Mouse (Mus musculus) urinary bladder, postnatal 36 days (tissue): ENCODE data around the gene Hcn1.

Source experiments
- DNase-seq, 2 experiments: peaks; one replicate each; pipeline ENCODE4 v3.0.0; 2022; ENCODE audit warnings: low spot score in 2 of 2, mixed read lengths in 1 of 2

The Hcn1 gene

DNA sequence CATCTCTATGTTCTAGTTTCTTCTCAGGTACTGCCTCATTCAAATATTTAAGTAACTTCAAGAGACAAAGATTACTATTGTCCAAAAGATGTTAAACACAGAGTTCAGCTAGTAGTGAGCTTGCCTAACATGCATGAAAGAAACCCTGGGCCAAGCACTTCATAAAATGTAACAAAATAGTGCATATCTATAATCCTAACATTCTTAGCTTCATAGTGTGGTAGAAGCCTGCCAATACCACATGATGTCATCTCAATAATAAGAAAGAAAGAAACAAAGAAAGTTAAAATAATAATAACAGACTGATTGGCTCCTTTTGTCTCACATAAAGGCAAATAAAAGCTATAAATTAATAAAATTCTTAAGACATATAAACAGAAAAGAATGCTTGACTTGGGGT, 103.5 kb downstream of the Hcn1 start:
- DNase-seq = no peak

- no peak for DNase-seq
These were observed 103.9 kb downstream of the Hcn1 start for GRCm38 (mm10) chr13:117705997-117706396.

DNA sequence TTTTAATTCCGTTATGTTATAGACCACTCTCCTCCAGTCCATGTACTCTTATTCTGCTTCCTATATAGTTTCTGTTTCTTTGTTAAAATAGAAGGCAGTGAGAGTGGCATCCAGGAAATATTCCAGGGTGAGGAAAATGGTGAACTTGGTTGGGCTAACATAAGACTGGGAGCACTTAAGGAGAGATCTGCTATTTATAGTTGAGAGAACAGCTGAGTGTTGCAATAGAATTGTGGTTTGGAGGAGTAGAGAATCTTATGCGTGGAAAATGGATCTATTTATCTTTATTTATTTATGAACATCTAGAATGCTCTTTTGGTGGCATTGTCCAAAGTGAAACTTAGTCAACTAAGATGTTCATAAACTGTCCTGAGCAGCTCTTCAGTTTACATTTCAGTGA, 104.4 kb downstream of the Hcn1 start:
- no peak for DNase-seq

DNA sequence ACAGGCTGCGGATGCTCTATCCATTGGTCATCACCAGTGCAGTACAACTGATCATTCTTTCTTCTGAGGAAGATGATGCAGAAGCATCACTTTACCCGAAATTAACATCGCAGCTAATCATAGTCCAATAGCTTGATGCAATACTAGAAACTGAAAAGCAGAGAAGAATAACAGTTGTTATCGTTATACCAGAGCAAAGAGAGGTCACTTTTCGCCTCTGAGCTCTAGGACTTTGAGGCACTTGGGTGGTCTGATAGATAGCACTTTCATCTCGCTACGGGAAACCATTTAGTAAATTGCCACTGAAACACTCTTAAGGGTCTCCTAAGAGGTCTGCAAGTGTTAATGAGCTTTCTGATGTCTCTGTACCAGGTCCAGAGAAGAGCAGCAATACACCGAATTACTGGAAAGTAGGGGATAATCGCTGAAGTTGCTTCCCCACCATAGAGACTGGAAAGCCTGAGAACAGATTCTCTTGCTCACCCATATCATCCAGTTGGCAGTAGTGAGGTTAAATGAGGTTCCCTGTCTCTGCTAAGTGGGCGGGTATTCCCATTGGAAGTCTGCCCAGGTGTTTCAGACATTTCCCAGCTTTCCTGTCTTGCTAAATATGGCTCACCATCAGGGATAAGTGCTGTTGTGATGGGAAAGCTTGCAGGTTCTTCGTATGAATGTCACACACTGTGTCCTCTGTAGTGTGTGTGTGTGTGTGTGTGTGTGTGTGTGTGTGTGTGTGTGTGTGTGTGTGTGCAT, 105.0 kb downstream of the Hcn1 start:
- peak; percentile 31 to 48 for DNase-seq

- no peak for DNase-seq
These were observed 108.7 kb downstream of the Hcn1 start for GRCm38 (mm10) chr13:117710811-117711210.

- DNase-seq = no peak
These were observed 120.0 kb downstream of the Hcn1 start for GRCm38 (mm10) chr13:117722090-117722489.

- no peak for DNase-seq
These were observed 122.0 kb downstream of the Hcn1 start for GRCm38 (mm10) chr13:117724083-117724482.

GRCm38 (mm10) chr13:117728393-117728792, 126.3 kb downstream of the Hcn1 start:
- no peak for DNase-seq

DNA sequence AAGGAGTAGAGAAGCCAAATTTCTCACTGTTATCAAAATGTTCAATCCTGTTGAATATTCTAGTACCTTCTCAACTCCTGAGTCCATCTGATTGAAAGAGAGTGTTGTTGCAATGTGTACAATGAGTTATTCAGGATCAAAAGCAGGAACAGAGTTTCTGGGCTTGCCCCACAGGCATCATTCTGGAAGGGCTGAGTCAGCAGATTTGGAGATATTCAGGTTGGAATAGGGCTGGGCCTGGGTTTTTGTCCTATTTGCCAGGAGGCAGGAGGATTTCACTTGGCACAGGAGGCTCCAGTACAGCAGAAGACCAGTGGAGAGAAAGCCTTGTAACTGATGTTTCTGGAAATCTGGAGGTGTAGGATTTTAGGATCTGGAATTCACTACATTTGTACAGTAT, 130.6 kb downstream of the Hcn1 start:
- no peak for DNase-seq

GRCm38 (mm10) chr13:117744451-117744850, 142.3 kb downstream of the Hcn1 start:
- no peak for DNase-seq

DNA sequence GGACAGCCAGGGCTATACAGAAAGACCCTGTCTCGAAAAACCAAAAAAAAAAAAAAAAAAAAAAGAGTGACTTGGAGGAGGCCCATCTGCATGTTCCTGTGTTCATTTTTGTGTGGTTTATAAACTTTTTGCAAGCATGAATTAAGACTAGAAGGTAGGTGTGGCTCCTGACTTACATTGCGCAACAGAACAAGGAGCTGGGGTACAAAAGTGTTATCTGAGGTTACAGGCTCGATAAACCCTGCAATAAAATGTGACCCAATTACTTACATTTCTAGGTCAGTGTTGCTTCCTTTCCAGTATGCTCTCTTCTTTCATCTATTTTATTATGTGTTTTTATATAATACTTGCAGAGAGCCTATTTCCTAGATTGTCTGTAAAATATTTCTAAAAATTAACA, 143.1 kb downstream of the Hcn1 start:
- no peak for DNase-seq

DNA sequence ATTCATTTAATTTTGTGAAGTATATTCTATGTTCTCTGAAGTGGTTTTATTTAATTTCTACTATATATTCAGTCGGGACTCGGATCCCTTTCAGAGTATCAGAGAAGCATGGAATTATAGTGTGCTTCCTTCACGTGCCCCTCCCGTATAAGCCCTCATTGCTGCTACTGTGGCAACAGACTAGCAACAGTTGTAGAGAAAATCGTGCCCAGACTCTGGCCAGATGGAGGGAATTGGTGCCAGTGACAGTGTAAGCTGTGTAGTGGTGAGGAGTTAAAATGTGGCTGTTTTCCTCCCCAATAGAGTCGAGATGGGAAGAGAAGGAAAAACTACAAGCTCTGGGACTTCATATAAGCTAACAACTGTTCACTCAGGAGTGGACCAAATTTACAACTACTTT, 163.4 kb downstream of the Hcn1 start:
- DNase-seq = no peak

GRCm38 (mm10) chr13:117785376-117785775, 183.3 kb downstream of the Hcn1 start:
- no peak for DNase-seq

GRCm38 (mm10) chr13:117792861-117793260, 190.7 kb downstream of the Hcn1 start:
- no peak for DNase-seq

DNA sequence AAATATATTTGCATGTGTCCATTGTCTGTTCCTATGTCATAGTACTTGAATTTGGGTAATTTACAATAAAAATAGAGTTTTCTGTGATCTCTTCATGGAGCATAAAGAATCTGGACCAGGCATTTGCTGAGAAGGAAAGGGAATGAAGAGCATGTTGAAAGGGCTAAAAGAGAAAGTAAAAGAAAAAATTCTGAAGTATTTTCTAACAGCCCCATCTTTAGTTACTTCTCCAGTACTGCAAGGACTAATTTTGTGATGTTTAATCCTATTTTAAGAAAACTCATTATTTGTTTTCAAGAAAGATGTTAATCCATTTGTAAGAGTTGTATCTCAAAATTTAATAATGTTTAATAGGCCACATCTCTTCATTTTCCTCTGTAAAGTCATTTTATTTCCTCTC, 198.9 kb downstream of the Hcn1 start:
- DNase-seq = no peak

GRCm38 (mm10) chr13:117827628-117828027, 225.5 kb downstream of the Hcn1 start:
- DNase-seq = no peak

GRCm38 (mm10) chr13:117836658-117837057, 234.5 kb downstream of the Hcn1 start:
- DNase-seq = no peak

- DNase-seq = no peak
These were observed 236.1 kb downstream of the Hcn1 start for GRCm38 (mm10) chr13:117838264-117838663.

GRCm38 (mm10) chr13:117842366-117842765, 240.2 kb downstream of the Hcn1 start:
- DNase-seq = no peak

GRCm38 (mm10) chr13:117847290-117847689, 245.2 kb downstream of the Hcn1 start:
- no peak for DNase-seq

GRCm38 (mm10) chr13:117848757-117849156, 246.6 kb downstream of the Hcn1 start:
- DNase-seq = no peak

DNA sequence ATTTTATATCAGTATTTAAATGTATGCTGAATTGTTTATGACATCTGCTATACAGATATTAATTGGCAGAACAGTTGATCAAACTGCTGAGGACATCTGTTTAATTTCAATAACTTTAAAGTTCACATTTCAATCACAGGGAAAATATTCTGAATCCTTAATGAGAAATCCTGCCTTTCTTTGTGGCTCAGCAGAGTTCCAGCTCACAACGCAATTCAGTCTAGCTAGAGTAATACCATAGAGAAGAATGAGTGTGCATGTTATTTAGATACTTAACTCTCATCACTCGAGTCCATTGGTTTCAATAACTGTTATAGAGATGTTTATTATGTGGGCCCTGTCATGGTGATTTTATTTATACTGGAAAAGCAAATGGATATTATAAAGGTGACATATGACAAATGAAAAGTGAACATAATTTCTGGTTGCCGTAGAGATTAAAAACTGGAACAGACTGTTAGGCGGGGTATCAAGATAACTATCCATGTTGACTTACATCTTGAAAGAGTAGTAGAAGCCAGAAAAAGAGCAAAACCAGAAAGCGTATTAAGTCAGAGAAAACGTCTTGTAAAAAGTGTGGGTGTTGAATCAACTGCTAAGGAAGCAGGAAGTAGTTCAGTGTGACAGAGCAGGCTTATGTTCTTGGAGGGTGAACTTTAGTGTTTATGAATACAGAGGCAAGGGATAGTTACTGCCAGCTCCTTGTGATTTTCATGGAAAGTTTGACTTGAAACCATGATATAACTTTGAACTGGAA, 250.0 kb downstream of the Hcn1 start:
- DNase-seq = no peak

- DNase-seq = no peak
These were observed 250.6 kb downstream of the Hcn1 start for GRCm38 (mm10) chr13:117852711-117853051.
